Mouse (Mus musculus) right cerebral cortex, postnatal 25 days (tissue): ENCODE data around the gene Hsd17b1.
"Not testable (repeated sequence)": the region's sequence is repeated elsewhere in the genome, so short reads cannot be mapped to it uniquely, and the experiment has no call there.

Source experiments
- DNase-seq: peaks from one replicate; pipeline ENCODE4 v3.0.0; 2022

Hsd17b1 gene

GRCm38 (mm10) chr11:101086756-101087681, 8.8 kb downstream of the Hsd17b1 start, which contains the start of gene Mlx:
Gene Mlx, plus strand, starts transcription at chr11:101087277.
- peak; percentile 89 for DNase-seq

DNA sequence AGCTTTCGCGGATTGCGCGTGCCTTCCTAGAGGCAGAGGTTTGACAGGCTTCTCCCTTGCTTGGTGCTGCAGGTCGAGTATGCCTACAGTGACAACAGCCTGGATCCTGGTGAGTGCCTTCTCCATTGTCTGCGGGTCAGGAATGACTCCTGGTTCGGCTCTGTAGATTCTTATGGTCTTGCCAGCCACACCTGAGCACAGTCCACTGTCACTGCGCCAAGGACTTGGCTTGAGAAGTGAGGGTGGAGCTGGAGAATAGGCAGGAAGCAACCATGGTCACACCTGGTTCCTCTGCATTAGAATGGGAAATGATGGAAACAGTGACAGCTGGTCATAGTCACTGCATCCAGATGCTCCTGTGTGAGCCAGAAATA, 9.5 kb downstream of the Hsd17b1 start:
- no peak for DNase-seq

GRCm38 (mm10) chr11:101089931-101090330, 11.7 kb downstream of the Hsd17b1 start:
- DNase-seq: no peak

- no peak for DNase-seq
Measured at GRCm38 (mm10) chr11:101094930-101095313, 16.7 kb downstream of the Hsd17b1 start.

DNA sequence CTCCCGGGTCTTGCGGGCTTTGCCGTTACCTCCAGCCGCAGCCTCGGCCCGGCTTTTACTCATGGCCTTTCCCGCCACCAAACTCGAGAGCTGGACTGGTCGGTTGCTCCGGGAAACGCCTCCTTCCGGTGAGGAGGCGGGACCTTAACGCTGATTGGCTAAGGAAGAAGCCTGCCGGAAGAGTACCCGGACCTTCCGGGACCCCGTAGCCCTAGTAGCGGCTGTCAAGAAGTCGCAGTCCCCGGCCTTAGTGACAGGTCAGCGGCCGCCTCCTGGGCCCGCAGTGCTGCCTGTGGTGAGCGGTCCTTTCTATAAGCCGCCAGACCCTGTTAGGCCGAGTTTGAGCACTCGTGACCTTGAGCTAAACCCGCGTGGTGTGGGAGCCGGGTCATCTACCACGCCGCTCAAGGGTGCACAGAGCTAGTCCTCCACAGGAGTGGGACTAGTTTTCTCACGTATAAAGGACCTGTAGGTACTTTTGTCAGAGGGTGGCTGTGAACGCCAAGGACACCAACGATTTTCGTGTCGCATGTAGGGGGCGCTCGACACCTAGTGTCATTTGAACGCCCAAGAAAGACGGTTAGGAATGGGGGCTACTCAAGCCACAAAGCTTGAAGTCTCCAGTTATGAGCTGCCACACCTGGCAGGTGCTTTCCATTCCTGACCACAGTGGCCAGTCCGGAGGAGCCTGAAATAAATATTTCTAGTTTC, 17.3 kb downstream of the Hsd17b1 start, which contains the start of gene Psmc3ip:
Psmc3ip (minus strand) TSS at position 123 of the 711 bp plus-strand sequence.
- peak; percentile 94 for DNase-seq

- DNase-seq: no peak
Measured at GRCm38 (mm10) chr11:101098231-101098630, 20.0 kb downstream of the Hsd17b1 start.

GRCm38 (mm10) chr11:101103011-101103410, 24.8 kb downstream of the Hsd17b1 start:
- no peak for DNase-seq

DNA sequence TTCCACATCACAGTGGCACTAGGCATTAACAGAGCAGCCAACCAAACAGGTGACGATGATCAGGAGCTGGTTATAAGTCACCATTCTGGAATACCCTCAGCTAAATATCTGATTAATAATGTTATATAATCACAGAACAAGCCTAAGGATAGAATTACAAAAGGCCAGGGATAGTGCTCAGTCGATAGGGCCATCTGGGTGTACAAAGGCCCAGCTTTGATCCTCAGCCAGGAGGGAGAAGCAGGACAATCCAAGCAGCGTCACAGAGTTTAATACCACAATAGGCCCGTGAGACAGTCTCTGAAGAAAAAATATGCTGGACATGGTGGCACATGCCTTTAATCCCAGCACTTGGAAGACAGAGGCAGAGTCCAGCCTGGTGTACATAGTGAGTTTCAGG, 31.1 kb downstream of the Hsd17b1 start:
- no peak for DNase-seq

GRCm38 (mm10) chr11:101110708-101111107, 32.5 kb downstream of the Hsd17b1 start:
- DNase-seq: no peak

DNA sequence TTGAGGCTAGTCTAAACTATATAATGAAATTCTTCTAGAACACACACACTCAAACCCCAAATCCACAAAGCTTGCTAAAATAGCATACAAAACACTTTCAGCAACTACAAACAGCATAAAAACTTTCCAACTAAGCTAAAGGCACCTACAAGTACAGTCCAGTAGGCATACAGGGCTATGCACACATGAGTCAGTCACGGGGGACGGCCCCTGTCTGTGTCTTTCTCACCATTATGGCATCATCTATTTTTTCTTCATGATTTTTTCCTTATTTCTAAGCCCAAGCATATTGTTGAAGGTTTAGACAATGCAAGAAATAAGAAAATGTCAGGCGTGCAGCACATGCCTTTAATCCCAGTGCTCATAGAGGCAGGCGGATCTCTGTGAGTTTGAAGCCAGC, 33.0 kb downstream of the Hsd17b1 start:
- DNase-seq: no peak

- DNase-seq: no peak
Measured at GRCm38 (mm10) chr11:101112186-101112585, 34.0 kb downstream of the Hsd17b1 start.

DNA sequence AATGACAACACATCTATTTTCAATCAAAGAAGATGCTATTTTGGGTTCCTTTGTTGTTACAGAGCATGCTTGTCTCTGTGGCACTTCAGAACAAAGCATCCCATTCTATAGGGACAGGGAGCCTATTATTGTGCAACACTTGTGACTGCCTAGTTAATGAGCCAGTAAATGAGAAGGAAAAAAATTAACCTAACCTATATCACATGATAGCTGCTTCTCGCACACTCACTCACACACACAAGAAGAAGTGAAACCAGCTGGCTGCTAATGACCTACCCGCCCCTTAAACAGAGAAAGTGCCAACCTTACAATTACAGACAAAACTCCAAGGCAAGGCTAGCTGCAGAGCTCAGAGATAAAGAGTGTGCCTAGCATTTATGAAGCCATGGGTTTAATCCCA, 37.4 kb downstream of the Hsd17b1 start:
- no peak for DNase-seq

DNA sequence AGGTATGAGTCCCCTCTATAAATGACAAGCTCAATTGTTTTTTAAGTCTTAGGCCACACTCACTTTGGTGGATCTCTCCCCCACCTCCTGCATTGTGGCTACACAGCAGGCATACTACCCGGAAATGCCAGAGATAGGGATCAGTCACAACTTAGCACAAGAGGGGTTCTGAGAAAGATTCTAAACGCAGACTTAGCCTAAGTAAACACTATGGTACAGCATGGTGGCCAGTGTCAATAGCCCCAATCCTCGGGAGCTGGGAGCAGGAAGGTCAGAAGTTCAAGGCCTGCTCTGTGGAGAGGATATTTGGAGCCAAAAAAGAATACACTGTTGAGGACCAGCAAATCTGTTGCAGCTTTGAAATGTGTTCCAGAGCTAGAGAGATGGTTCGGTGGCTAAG, 39.9 kb downstream of the Hsd17b1 start:
- no peak for DNase-seq

DNA sequence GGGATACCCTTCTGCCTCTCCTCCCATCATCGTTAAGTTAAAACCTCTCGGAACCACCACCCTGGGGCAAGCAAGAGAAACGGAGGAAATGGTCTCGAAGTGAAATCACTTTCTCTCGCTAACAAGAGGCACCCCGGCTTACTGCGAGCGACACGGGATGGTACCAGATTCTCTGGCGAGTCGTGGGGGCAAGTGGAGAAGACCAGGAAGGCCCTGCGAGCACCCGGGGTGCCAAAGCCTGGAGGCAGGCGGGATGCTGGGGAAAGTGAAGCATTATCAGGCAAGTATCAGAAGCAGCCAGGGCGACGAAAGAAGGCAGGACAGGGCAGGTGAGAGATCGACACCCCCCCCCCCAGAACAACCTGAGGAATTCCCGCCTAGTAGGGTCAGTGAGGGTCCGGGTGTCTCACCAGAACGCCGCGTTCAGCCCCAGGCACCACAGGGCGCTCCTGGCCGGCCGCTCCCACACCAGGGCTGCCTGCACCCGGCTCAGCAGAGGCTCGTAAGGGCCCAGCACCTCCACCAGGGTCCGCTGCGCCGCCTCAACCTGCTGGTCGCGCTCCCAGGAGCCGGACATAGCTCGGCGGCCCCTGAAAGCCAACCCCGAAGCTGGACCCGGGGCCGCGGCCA, 41.0 kb downstream of the Hsd17b1 start:
- no peak for DNase-seq

DNA sequence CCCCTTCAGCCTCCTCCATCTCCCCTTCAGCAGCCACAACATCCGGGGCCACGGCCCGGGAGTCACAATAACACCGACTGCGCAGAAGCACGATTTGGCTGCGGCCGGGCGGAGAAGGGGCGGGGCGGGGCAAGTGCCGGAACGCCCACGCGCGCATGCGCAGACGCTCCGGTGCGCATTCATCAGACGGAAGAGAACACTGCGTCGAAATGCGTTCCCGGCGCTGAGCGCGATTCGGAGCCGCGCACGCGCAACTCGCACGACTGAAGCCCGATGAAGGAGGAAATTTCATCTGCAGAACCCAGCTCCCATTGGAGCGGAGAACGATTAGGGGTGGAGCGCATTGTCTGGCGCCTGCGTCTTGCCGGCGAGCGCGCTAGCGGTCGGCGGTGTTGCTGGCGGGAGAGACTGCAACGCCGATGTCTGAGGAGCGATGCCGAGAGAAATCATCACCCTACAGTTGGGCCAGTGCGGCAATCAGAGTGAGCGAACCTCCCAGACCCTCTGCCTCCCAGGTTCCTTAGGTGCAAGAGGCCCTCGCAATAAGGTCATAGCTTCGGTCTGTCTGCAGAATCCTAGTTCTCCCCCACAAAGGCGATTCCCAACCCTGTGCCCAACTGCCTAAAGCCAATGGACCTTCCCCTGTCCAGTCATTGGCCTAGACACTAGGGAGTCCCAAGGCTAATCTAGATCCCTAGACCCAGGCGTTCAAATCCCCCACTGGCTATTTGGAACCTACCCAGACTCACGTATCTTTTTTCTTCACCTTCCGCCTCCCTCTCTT, 41.7 kb downstream of the Hsd17b1 start, which contains the start of the genes Retreg3 and Tubg1:
Retreg3 (minus strand) TSS at position 133 of the 784 bp plus-strand sequence.
Tubg1 (plus strand) TSS at position 178 of the 784 bp plus-strand sequence.
- peak; percentile 98 for DNase-seq

GRCm38 (mm10) chr11:101120545-101121188, 42.5 kb downstream of the Hsd17b1 start:
- DNase-seq: no peak

DNA sequence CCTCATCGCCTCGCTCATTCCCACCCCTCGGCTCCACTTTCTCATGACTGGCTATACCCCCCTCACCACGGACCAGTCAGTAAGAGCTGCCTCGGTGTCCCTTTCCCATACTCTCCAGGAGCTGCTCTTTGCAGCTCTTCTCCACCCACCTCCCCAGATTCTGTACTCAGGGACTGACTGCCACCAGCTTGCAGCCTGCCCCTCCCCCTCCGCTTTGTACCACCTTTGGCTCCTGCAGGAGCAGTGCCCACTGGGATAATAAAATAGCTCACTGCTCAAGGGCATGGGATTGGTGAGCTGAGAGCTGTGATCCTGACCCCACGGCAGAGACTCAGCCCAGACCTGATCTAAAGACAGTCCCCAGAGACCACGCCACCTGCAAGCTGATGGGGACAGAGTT, 46.3 kb downstream of the Hsd17b1 start:
- not testable (repeated sequence) for DNase-seq

- not testable (repeated sequence) for DNase-seq
Measured at GRCm38 (mm10) chr11:101125008-101125407, 46.8 kb downstream of the Hsd17b1 start.

- DNase-seq: no peak
Measured at GRCm38 (mm10) chr11:101127075-101127474, 48.9 kb downstream of the Hsd17b1 start.

GRCm38 (mm10) chr11:101128996-101129577, 50.9 kb downstream of the Hsd17b1 start:
- no peak for DNase-seq
